Mouse (Mus musculus) heart, embryonic 16.5 days (tissue): Measurements from ENCODE around the gene Plce1. TPM values are rescaled to one million over a fixed set of nuclear protein-coding genes. Genes with fewer than 3 reads are reported as not detected.

Experiments
- ATAC-seq: fragments of 200-750 bp; cut with Nextera tagmentation; replicated peaks from 2 replicates; pipeline ENCODE4 v1.8.0; 2017; ENCODE audit warnings: moderate number of reproducible peaks; ENCODE audit not compliant: insufficient read depth, low FRiP score; ENCODE audit errors: extremely low read depth
- H3K27ac ChIP-seq: fragments of 300-500 bp; sonication (generic); 2 replicates; pipeline ENCODE4 v1.5.1; 2014; ENCODE audit warnings: mild to moderate bottlenecking, low read length, control low read depth, moderate library complexity
- H3K27me3 ChIP-seq: fragments of 300-500 bp; sonication (generic); 2 replicates; pipeline ENCODE4 v1.6.1; 2014; ENCODE audit warnings: low read length, mixed read lengths; ENCODE audit not compliant: control insufficient read depth, insufficient read depth
- H3K36me3 ChIP-seq: fragments of 300-500 bp; sonication (generic); 2 replicates; pipeline ENCODE4 v1.6.1; 2014; ENCODE audit not compliant: control insufficient read depth, insufficient read depth
- H3K4me1 ChIP-seq: fragments of 300-500 bp; sonication (generic); 2 replicates; pipeline ENCODE4 v1.6.1; 2014; ENCODE audit warnings: low read length, mixed read lengths; ENCODE audit not compliant: control insufficient read depth, insufficient read depth
- H3K4me2 ChIP-seq: fragments of 300-500 bp; sonication (generic); 2 replicates; pipeline ENCODE4 v1.6.1; 2014; ENCODE audit warnings: low read depth, mild to moderate bottlenecking, control low read depth, low read length
- H3K4me3 ChIP-seq: fragments of 300-500 bp; sonication (generic); 2 replicates; pipeline ENCODE4 v1.5.1; 2014; ENCODE audit warnings: mild to moderate bottlenecking, control low read depth, low read length
- H3K9ac ChIP-seq: fragments of 300-500 bp; sonication (generic); 2 replicates; pipeline ENCODE4 v1.6.1; 2014; ENCODE audit warnings: low read length, control low read depth
- H3K9me3 ChIP-seq: fragments of 300-500 bp; sonication (generic); replicated peaks from 2 replicates; pipeline ENCODE4 v1.6.1; 2016; ENCODE audit warnings: low read length; ENCODE audit not compliant: control insufficient read depth
- WGBS: fragments of 180-500 bp; shearing (Covaris S2); extraction: QIAGEN DNeasy Blood & Tissue Kit; methylation state at CpG from one replicate; pipeline ENCODE4 v1.1.7; 2014; 5-methylcytosine and 5-hydroxymethylcytosine counted together
- polyA plus RNA-seq: library from polyadenylated mRNA; unstranded; fragments of >200 nt; fragmentation: Nextera tagmentation; extraction: Ambion mirVana; gene quantifications from 2 replicates; pipeline ENCODE4 v1.2.1, GENCODE M21; 2015

Plce1 gene
- 5.8 and 7.7 TPM in 2 replicates for polyA plus RNA-seq

GRCm38 (mm10) chr19:38480731-38481621, at the start of gene Plce1:
TSS of gene Plce1 (plus strand) at chr19:38481109.
- peak within 1 kb of the TSS; percentile 73 for H3K4me3 ChIP-seq
- peaks cover 24% of the 10 kb centered on the region for H3K4me1 ChIP-seq
- H3K36me3 ChIP-seq: no peaks in the 10 kb centered on the region
- no peaks in the 10 kb centered on the region for H3K9me3 ChIP-seq
- H3K4me2 ChIP-seq: peak within 1 kb of the TSS; percentile 82
- under 1% methylated on average over 81 of the region's 90 CpGs for WGBS
- H3K27me3 ChIP-seq: no peaks in the 10 kb centered on the region
- peak; percentile 92 for ATAC-seq
- H3K9ac ChIP-seq: peak within 1 kb of the TSS; percentile 88
- H3K27ac ChIP-seq: peak within 1 kb of the TSS; percentile 84

GRCm38 (mm10) chr19:38431326-38431725, 49.6 kb upstream of the Plce1 start:
- H3K27me3 ChIP-seq: no peaks in the 10 kb centered on the region
- no peak overlapping the region for H3K9ac ChIP-seq
- H3K27ac ChIP-seq: no peak overlapping the region
- peaks cover 3% of the 10 kb centered on the region; the same call in 1 of the 2 replicates for H3K9me3 ChIP-seq
- ATAC-seq: no peak
- H3K4me2 ChIP-seq: no peak overlapping the region
- H3K4me1 ChIP-seq: peaks cover 8% of the 10 kb centered on the region
- no peak overlapping the region for H3K4me3 ChIP-seq
- H3K36me3 ChIP-seq: no peaks in the 10 kb centered on the region
- 73% methylated on average over 7 of the region's 7 CpGs for WGBS

GRCm38 (mm10) chr19:38432021-38432420, 48.9 kb upstream of the Plce1 start:
- H3K9ac ChIP-seq: no peak overlapping the region
- H3K4me3 ChIP-seq: no peak overlapping the region
- H3K27ac ChIP-seq: no peak overlapping the region
- H3K36me3 ChIP-seq: no peaks in the 10 kb centered on the region
- H3K4me1 ChIP-seq: peaks cover 8% of the 10 kb centered on the region
- no peak overlapping the region for H3K4me2 ChIP-seq
- no peak for ATAC-seq
- H3K9me3 ChIP-seq: peaks cover 3% of the 10 kb centered on the region; the same call in 1 of the 2 replicates
- H3K27me3 ChIP-seq: no peaks in the 10 kb centered on the region
- WGBS: 75% methylated on average over 3 of the region's 3 CpGs

GRCm38 (mm10) chr19:38433381-38433780, 47.5 kb upstream of the Plce1 start:
- 76% methylated on average over 2 of the region's 2 CpGs for WGBS
- H3K36me3 ChIP-seq: no peaks in the 10 kb centered on the region
- no peaks in the 10 kb centered on the region for H3K27me3 ChIP-seq
- H3K4me2 ChIP-seq: no peak overlapping the region
- H3K27ac ChIP-seq: no peak overlapping the region
- H3K4me3 ChIP-seq: no peak overlapping the region
- H3K9ac ChIP-seq: no peak overlapping the region
- H3K9me3 ChIP-seq: peaks cover 3% of the 10 kb centered on the region; the same call in 1 of the 2 replicates
- H3K4me1 ChIP-seq: peaks cover 8% of the 10 kb centered on the region
- no peak for ATAC-seq

GRCm38 (mm10) chr19:38435221-38435620, 45.7 kb upstream of the Plce1 start:
- no peaks in the 10 kb centered on the region for H3K27me3 ChIP-seq
- H3K4me1 ChIP-seq: peaks cover 8% of the 10 kb centered on the region
- H3K27ac ChIP-seq: peak overlapping the region; percentile 69
- H3K4me3 ChIP-seq: no peak overlapping the region
- no peak overlapping the region for H3K9ac ChIP-seq
- H3K36me3 ChIP-seq: no peaks in the 10 kb centered on the region
- H3K9me3 ChIP-seq: peaks cover 3% of the 10 kb centered on the region; the same call in 1 of the 2 replicates
- peak overlapping the region; percentile 19 for H3K4me2 ChIP-seq
- WGBS: 45% methylated on average over 15 of the region's 15 CpGs
- ATAC-seq: peak; percentile 88

GRCm38 (mm10) chr19:38441860-38442259, 39.0 kb upstream of the Plce1 start:
- H3K9ac ChIP-seq: no peak overlapping the region
- H3K4me2 ChIP-seq: no peak overlapping the region
- no peak for ATAC-seq
- no peaks in the 10 kb centered on the region for H3K36me3 ChIP-seq
- no peaks in the 10 kb centered on the region for H3K27me3 ChIP-seq
- H3K9me3 ChIP-seq: no peaks in the 10 kb centered on the region
- no peak overlapping the region for H3K4me3 ChIP-seq
- H3K4me1 ChIP-seq: no peaks in the 10 kb centered on the region
- H3K27ac ChIP-seq: no peak overlapping the region
- 48% methylated on average over 8 of the region's 8 CpGs for WGBS

GRCm38 (mm10) chr19:38445758-38446157, 35.2 kb upstream of the Plce1 start:
- no peaks in the 10 kb centered on the region for H3K9me3 ChIP-seq
- 57% methylated on average over 5 of the region's 5 CpGs for WGBS
- no peak overlapping the region for H3K27ac ChIP-seq
- no peaks in the 10 kb centered on the region for H3K4me1 ChIP-seq
- ATAC-seq: no peak
- no peak overlapping the region for H3K4me3 ChIP-seq
- no peak overlapping the region for H3K4me2 ChIP-seq
- no peaks in the 10 kb centered on the region for H3K27me3 ChIP-seq
- no peak overlapping the region for H3K9ac ChIP-seq
- no peaks in the 10 kb centered on the region for H3K36me3 ChIP-seq

DNA sequence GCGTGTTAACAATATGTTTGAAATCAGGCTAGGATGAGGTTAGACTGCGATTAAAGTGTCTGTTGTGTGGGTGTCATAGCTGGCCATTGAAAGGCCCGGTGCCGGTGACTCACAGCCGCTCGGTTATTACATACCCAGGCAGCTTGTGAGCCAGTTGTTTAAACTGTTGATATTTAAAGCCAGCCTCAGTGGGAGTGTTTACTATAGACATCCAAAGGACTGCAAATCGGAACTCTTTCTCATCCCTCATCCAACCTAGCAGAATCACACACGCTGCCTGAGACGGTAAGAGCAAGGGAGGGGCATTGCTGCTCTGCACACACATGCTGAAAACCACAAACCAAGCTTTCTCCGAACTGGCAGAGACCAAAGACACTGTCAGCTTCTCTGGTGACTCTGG, 25.7 kb upstream of the Plce1 start:
- no peak for ATAC-seq

DNA sequence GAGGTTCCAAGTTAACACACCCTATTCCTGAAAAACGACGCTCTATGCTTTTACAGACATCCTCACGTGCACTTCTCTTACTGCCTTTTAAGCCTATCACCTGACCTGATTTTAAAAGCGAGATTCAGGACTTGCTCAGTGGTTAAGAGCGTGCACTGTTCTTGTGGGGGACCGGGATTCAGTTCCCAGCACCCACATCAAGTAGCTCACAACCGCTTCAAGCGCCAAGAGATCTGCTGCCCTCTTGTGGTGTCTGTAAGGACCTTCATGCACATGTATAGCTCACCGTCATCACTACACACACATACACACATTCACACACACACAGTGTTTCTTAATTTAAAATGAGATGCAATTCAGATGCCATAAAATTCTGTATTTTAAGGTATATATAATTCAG, 21.9 kb upstream of the Plce1 start:
- no peaks in the 10 kb centered on the region for H3K27me3 ChIP-seq
- WGBS: 88% methylated on average over 9 of the region's 9 CpGs
- ATAC-seq: no peak

More for the DNA sequence above, 25.7 kb upstream of the Plce1 start:
- no peak overlapping the region for H3K27ac ChIP-seq
- no peak overlapping the region for H3K4me2 ChIP-seq
- WGBS: 71% methylated on average over 10 of the region's 10 CpGs
- no peaks in the 10 kb centered on the region for H3K9me3 ChIP-seq
- H3K4me1 ChIP-seq: no peaks in the 10 kb centered on the region
- no peak overlapping the region for H3K4me3 ChIP-seq
- H3K36me3 ChIP-seq: no peaks in the 10 kb centered on the region
- no peak overlapping the region for H3K9ac ChIP-seq
- H3K27me3 ChIP-seq: no peaks in the 10 kb centered on the region

More for the DNA sequence above, 21.9 kb upstream of the Plce1 start:
- Histone ChIP-seq H3K9ac (no peak overlapping the region), H3K9me3 (no peaks in the 10 kb centered on the region), H3K4me2 (no peak overlapping the region), H3K4me1 (no peaks in the 10 kb centered on the region), H3K36me3 (no peaks in the 10 kb centered on the region), H3K4me3 (no peak overlapping the region), H3K27ac (no peak overlapping the region)
